ENCODE assay signal across 7 mouse cellular contexts in the genomic region with DNA sequence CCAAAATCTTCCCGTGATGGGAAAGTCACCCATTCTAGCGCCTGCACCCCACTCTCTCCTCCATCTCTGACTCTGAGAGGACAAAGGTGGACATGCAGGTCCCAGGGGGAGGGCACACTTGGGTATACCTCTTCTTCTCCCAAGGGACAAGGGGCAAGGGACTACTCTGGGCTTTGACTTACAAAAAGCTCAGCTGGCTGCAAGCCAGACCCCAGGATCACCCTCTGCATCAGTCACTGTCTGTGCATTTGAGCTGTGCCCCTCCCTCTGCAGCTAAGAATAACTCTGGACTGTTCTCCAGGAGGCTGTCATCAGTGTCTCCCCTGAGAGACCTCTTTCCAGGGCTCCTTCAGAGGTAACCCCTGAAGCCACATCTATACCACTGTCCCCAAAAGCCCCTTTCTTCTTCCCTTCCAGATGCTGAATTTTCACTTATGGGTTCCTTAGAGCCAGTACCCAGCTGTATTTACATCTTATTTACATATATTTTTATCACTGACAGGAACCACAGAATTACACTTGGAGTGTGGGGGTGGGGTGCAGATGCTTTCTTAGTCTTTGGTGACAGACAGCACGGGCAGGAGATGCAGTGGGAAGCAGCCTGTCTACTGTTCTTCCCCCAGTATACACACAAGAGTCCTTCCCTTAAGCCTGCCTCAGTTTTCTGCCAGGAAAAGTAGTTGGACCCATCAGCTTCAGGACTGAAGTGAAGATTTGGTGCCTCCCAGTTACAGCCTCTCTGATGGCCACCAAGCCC.
DNase-seq lines count a peak whose midpoint lies in the region; ATAC-seq and TF ChIP-seq lines count a peak whose summit lies in the region.

No protein-coding gene starts in this region.

- ATAC-seq in lung, embryonic 15.5 days (ENCODE audit: borderline replicate concordance, extremely low read depth, low FRiP score, low TSS enrichment), result no peak
- 0 out of 2 replicates have a peak, but pooled peaks have one; percentile 37 for ATAC-seq in embryonic facial prominence, embryonic 14.5 days (ENCODE audit: low read depth)
- no peak for ATAC-seq in liver, postnatal 0 days

- no peak overlapping the region for H3K9ac ChIP-seq in lung, embryonic 15.5 days
- no peak overlapping the region for H3K9ac ChIP-seq in embryonic facial prominence, embryonic 14.5 days (ENCODE audit: low read depth, low read length)
- no peak overlapping the region for H3K9ac ChIP-seq in liver, postnatal 0 days (replicated peaks)

- 46% methylated on average over 3 of the region's 3 CpGs for WGBS in lung, embryonic 15.5 days
- 47% methylated on average over 3 of the region's 3 CpGs for WGBS in embryonic facial prominence, embryonic 14.5 days
- 53% methylated on average over 3 of the region's 3 CpGs for WGBS in liver, postnatal 0 days (ENCODE audit: insufficient replicate concordance)

- peak overlapping the region; percentile 53; the same call in 1 of the 2 replicates for H3K27ac ChIP-seq in lung, embryonic 15.5 days
- peak overlapping the region; percentile 70; the same call in 1 of the 2 replicates for H3K27ac ChIP-seq in embryonic facial prominence, embryonic 14.5 days (replicated peaks; ENCODE audit: low read depth, low read length)
- H3K27ac ChIP-seq in liver, postnatal 0 days (ENCODE audit: low read depth), result no peak overlapping the region

- H3K4me1 ChIP-seq in lung, embryonic 15.5 days, result peaks cover 79% of the 10 kb centered on the region
- H3K4me1 ChIP-seq in embryonic facial prominence, embryonic 14.5 days (ENCODE audit: control insufficient read depth, insufficient read depth, low read length), result peaks cover 34% of the 10 kb centered on the region
- peaks cover 33% of the 10 kb centered on the region for H3K4me1 ChIP-seq in liver, postnatal 0 days (ENCODE audit: insufficient read depth)

- no peaks in the 10 kb centered on the region for H3K27me3 ChIP-seq in lung, embryonic 15.5 days
- no peaks in the 10 kb centered on the region for H3K27me3 ChIP-seq in embryonic facial prominence, embryonic 14.5 days (replicated peaks; ENCODE audit: control insufficient read depth, insufficient read depth, low read length)
- no peaks in the 10 kb centered on the region for H3K27me3 ChIP-seq in liver, postnatal 0 days (ENCODE audit: insufficient read depth, low read length)

- intact Hi-C loops in left cerebral cortex, postnatal 4 days (cut with DNase I), result no loop called here

- no peaks in the 10 kb centered on the region for H3K36me3 ChIP-seq in lung, embryonic 15.5 days
- H3K36me3 ChIP-seq in embryonic facial prominence, embryonic 14.5 days (ENCODE audit: control insufficient read depth, insufficient read depth, low read length), result no peaks in the 10 kb centered on the region
- no peaks in the 10 kb centered on the region for H3K36me3 ChIP-seq in liver, postnatal 0 days (replicated peaks; ENCODE audit: insufficient read depth, low read length)

- no peak for DNase-seq in lung, postnatal 14 days
- peak; percentile 62 for DNase-seq in embryonic facial prominence, embryonic 14.5 days (ENCODE audit: low spot score)
- peak; percentile 75 for DNase-seq in kidney, adult 9 months
- no peak for DNase-seq in liver, postnatal 0 days
- DNase-seq in adrenal gland, adult 8-10 months, result no peak
- no peak for DNase-seq in left cerebral cortex, postnatal 4 days

- no peak overlapping the region for H3K4me3 ChIP-seq in lung, embryonic 15.5 days
- no peak overlapping the region for H3K4me3 ChIP-seq in embryonic facial prominence, embryonic 14.5 days (ENCODE audit: low read depth, low read length)
- no peak overlapping the region for H3K4me3 ChIP-seq in liver, postnatal 0 days (ENCODE audit: low read depth, low read length)

- no peak overlapping the region for H3K4me2 ChIP-seq in lung, embryonic 15.5 days
- H3K4me2 ChIP-seq in embryonic facial prominence, embryonic 14.5 days (ENCODE audit: low read depth, low read length), result no peak overlapping the region
- peak overlapping the region; percentile 5 for H3K4me2 ChIP-seq in liver, postnatal 0 days (ENCODE audit: low read depth, low read length)

- no peaks in the 10 kb centered on the region for H3K9me3 ChIP-seq in lung, embryonic 15.5 days
- H3K9me3 ChIP-seq in embryonic facial prominence, embryonic 14.5 days (ENCODE audit: control insufficient read depth, low read length), result no peaks in the 10 kb centered on the region
- no peaks in the 10 kb centered on the region for H3K9me3 ChIP-seq in liver, postnatal 0 days (ENCODE audit: low read length)

- no peak for TF ChIP-seq EP300 in liver, postnatal 0 days (IDR thresholded peaks at IDR 0.05; ENCODE audit: low read depth)

- no peak for TF ChIP-seq CTCF in liver, postnatal 0 days (IDR thresholded peaks at IDR 0.05; ENCODE audit: low read depth)

Comparison
In these comparisons a context has a peak if more than half of its experiments do, and no peak if none do; other contexts are left out.
1. DNase-seq: peak in embryonic facial prominence, embryonic 14.5 days (single experiment) and kidney, adult 9 months (single experiment); none in lung, postnatal 14 days (single experiment), liver, postnatal 0 days (single experiment), adrenal gland, adult 8-10 months (single experiment) and left cerebral cortex, postnatal 4 days (single experiment).